Mouse (Mus musculus) kidney, adult 9 months (tissue): ENCODE measurements around the gene Cd163.
A peak's percentile ranks its signal among the peaks of the same experiment; 100 is the strongest.

Experiments
- DNase-seq: peaks from one replicate; pipeline ENCODE4 v3.0.0; 2022

Gene Cd163

DNA sequence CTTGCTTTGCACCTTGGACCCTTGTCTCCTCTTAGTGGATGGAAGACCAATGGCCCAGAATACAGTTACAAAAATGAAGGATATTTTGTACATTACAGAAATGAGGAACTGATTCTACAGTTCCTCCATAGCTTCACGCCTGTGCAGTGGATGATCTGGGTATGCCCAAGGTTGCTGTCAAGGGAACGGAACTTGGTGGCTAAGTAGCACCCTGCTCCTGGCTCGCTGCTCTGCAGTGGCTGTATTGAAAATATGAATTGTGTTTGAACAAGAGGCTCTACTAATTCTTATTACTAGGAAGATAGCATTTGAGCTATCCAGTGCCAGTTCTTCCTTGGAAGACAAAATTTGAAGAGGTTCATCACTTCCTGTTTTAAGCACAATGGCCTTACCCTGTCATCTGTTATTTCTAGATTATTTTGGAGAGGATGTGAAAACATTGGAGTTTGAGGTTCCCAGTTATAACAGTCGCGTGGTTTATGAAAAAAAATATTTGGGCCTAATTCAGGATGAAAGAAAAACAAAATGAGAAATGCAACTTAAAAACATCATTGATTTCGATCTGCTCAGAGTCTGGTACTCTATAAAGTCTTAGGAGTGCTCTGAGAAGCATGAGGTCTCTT, 69.2 kb downstream of the Cd163 start:
- no peak for DNase-seq

DNA sequence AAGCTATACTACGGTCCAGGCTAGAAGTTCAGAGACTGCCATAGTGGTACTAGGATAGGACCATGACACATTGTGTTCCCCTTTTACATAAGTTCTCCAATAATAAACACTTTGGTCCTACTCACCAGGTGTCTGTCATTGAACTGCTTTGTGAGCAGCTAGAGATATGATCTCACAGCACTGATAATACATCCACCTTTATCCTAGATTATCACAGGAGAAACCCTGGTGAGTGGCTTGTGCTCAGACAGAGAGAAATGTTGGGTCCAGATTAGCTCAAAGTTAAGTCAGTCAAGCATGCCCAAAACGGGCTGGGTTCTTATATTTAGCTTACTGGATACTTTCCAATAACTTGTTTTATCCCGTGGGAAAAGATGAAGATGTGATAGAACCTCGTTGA, 70.2 kb downstream of the Cd163 start:
- no peak for DNase-seq

DNA sequence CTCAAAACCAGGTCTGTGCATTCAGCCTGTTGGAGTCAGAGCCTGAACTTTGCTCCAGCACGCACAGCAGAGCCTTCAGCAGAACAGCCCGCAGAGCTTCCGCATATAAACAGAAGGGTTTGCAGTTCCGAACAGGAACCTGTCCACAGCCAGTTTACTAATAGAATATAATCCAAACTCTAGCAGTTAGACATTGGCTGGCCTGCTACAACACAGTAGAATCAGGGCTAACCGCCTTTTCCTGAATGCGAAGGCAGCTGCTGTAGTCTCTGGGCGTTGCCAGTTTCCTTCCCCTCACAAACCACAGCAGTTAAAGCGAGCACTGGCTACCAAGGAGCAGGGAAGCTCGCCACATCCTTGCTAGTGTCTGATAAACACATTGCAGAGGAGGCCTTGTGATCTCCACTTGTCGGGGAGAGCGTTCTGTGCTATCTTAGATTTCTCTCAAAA, 71.0 kb downstream of the Cd163 start:
- DNase-seq = peak; percentile 36

GRCm38 (mm10) chr6:124376311-124376710, 71.9 kb downstream of the Cd163 start:
- DNase-seq = no peak

DNA sequence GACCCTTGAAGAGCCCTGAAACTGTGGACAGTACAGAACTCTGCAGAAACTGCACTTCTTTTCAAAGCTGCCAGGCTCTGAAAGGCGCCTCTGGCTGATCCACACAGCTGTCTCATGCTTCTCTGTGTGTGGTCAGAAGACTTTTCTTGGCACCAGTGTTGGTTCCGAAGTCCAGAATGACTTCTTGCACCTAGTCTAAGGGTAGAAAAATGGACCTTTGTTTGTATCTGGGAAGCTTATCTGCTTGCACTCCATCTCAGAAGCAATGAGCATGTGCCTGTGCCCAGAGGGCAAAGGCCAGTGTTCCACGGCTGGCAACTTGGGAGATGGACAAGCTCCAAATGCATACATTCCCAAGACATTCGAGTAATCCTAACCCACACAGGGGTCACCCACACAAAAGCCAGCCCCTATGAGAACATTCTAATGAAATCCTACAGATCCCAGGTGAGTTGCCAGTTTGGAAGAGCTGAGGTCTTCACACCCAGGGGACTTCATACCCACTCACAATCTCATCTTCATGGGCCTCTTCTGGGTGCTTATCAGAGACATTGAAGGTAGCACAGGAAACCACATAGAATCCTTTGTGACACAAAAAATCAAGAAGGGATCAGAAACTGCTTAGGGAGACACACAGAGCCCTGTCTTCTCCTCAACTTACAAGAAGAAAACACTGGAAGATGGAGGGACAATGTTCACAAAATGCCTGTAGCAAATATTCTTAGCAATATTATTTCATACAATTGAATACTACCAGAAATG, 73.2 kb downstream of the Cd163 start:
- DNase-seq = peak; percentile 81

DNA sequence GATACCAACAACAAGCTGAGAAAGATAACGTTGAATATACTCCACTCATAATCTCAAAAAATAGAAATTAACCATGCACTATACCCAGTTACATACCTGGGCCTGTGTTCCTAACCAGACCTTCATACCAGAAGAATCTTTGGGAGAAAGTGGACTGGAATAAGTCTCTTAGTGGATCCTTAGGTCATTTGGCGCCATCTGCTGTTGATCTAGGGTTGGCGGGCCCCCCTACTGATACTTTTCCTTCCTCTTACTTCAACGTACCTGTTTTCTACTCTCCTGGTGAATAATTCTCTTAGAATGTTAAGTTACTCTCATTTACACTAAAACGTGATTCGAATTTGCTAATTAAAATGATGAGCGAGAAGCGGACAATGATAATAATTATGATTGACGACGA, 74.9 kb downstream of the Cd163 start:
- peak; percentile 79 for DNase-seq
